Mouse (Mus musculus) embryonic facial prominence, embryonic 11.5 days (tissue): ENCODE results near the gene Pxdn. TPM values are rescaled to one million over a fixed set of nuclear protein-coding genes. Genes with fewer than 3 reads are reported as not detected.

Experiments
- ATAC-seq: fragments of 200-750 bp; cut with Nextera tagmentation; replicated peaks from 2 replicates; pipeline ENCODE4 v1.8.0; 2017; ENCODE audit warnings: low read depth; ENCODE audit not compliant: insufficient number of reproducible peaks, low FRiP score, low TSS enrichment
- DNase-seq: peaks from one replicate; pipeline ENCODE4 v3.0.0-alpha.2; 2015; ENCODE audit warnings: low spot score
- H3K27ac ChIP-seq: fragments of 300-500 bp; sonication (generic); replicated peaks from 2 replicates; pipeline ENCODE4 v1.5.1; 2014; ENCODE audit warnings: mild to moderate bottlenecking, low read depth, low read length, control low read depth
- H3K27me3 ChIP-seq: fragments of 300-500 bp; sonication (generic); 2 replicates; pipeline ENCODE4 v1.6.1; 2014; ENCODE audit warnings: mild to moderate bottlenecking, low read length, moderate library complexity, mixed read lengths; ENCODE audit not compliant: control insufficient read depth, insufficient read depth
- H3K36me3 ChIP-seq: fragments of 300-500 bp; sonication (generic); replicated peaks from 2 replicates; pipeline ENCODE4 v1.6.1; 2014; ENCODE audit warnings: low read depth, mild to moderate bottlenecking, low read length, moderate library complexity, mixed read lengths; ENCODE audit not compliant: control insufficient read depth, insufficient read depth
- H3K4me1 ChIP-seq: fragments of 300-500 bp; sonication (generic); 2 replicates; pipeline ENCODE4 v1.6.1; 2014; ENCODE audit warnings: low read length, mixed read lengths; ENCODE audit not compliant: control insufficient read depth, insufficient read depth
- H3K4me2 ChIP-seq: fragments of 300-500 bp; sonication (generic); 2 replicates; pipeline ENCODE4 v1.6.1; 2014; ENCODE audit warnings: low read depth, mild to moderate bottlenecking, control low read depth, low read length, moderate library complexity
- H3K4me3 ChIP-seq: fragments of 300-500 bp; sonication (generic); 2 replicates; pipeline ENCODE4 v1.5.1; 2014; ENCODE audit warnings: low read depth, low read length, control low read depth
- H3K9ac ChIP-seq: fragments of 300-500 bp; sonication (generic); replicated peaks from 2 replicates; pipeline ENCODE4 v1.6.1; 2014; ENCODE audit warnings: mild to moderate bottlenecking, control low read depth, low read length
- H3K9me3 ChIP-seq: fragments of 300-500 bp; sonication (generic); replicated peaks from 2 replicates; pipeline ENCODE4 v1.6.1; 2016; ENCODE audit warnings: mild to moderate bottlenecking, low read length, inconsistent platforms, mixed read lengths; ENCODE audit not compliant: control insufficient read depth
- WGBS: fragments of 180-500 bp; shearing (Covaris S2); extraction: QIAGEN DNeasy Blood & Tissue Kit; methylation state at CpG from one replicate; pipeline ENCODE4 v1.1.7; 2014; 5-methylcytosine and 5-hydroxymethylcytosine counted together
- polyA plus RNA-seq: library from polyadenylated mRNA; unstranded; fragments of >200 nt; fragmentation: Nextera tagmentation; extraction: Ambion mirVana; gene quantifications from 2 replicates; pipeline ENCODE4 v1.2.1, GENCODE M21; 2014

The Pxdn gene
- polyA plus RNA-seq, 1 experiment from 2014 or later: 110 TPM

GRCm38 (mm10) chr12:29981722-29982293 lies 44.4 kb downstream of the Pxdn start:
- DNase-seq (no peak), ATAC-seq (no peak)
- Histone ChIP-seq H3K27me3 (no peaks in the 10 kb centered on the region), H3K4me2 (no peak overlapping the region), H3K9ac (no peak overlapping the region), H3K9me3 (no peaks in the 10 kb centered on the region), H3K36me3 (peaks cover 14% of the 10 kb centered on the region), H3K4me1 (no peaks in the 10 kb centered on the region), H3K4me3 (no peak overlapping the region), H3K27ac (no peak overlapping the region)
- 93% methylated on average over 7 of the region's 7 CpGs for whole genome bisulfite sequencing

GRCm38 (mm10) chr12:29983190-29983589 lies 45.8 kb downstream of the Pxdn start:
- 94% methylated on average over 9 of the region's 9 CpGs for WGBS
- Histone ChIP-seq H3K27ac (no peak overlapping the region), H3K27me3 (no peaks in the 10 kb centered on the region), H3K9me3 (no peaks in the 10 kb centered on the region), H3K36me3 (peaks cover 13% of the 10 kb centered on the region), H3K4me1 (no peaks in the 10 kb centered on the region), H3K4me3 (no peak overlapping the region), H3K9ac (no peak overlapping the region), H3K4me2 (no peak overlapping the region)
- DNase-seq: no peak
- no peak for ATAC-seq

DNA sequence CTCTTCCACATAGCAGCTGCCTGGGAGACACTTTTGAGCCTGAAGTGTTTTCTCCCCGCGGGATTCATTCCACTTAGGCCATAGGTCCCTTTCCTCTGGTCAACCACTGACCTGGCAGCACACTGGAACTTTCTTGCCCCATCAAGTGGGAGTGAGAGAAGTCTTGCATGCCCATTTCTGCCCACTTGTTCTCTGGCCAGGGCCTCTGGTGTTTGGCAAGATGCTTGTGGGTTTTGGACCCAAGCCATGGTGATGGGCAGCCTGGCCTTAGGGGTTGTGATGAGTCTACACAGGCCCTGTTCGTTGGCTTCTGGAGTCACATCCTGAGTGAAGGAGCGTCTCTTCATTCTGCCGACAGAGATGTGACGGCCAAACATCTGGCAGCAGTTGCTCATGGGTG lies 47.7 kb downstream of the Pxdn start:
- 87% methylated on average over 6 of the region's 6 CpGs for WGBS
- ATAC-seq (no peak), DNase-seq (no peak)
- Histone ChIP-seq H3K9ac (no peak overlapping the region), H3K4me1 (no peaks in the 10 kb centered on the region), H3K36me3 (peaks cover 11% of the 10 kb centered on the region), H3K27me3 (no peaks in the 10 kb centered on the region), H3K9me3 (no peaks in the 10 kb centered on the region), H3K27ac (no peak overlapping the region), H3K4me3 (no peak overlapping the region), H3K4me2 (no peak overlapping the region)

- ATAC-seq (no peak), DNase-seq (no peak)
- WGBS: 86% methylated on average over 10 of the region's 10 CpGs
- no peak overlapping the region for H3K4me2 ChIP-seq
- no peak overlapping the region for H3K27ac ChIP-seq
- H3K4me1 ChIP-seq: no peaks in the 10 kb centered on the region
- no peak overlapping the region for H3K9ac ChIP-seq
- H3K36me3 ChIP-seq: peaks cover 15% of the 10 kb centered on the region
- H3K27me3 ChIP-seq: no peaks in the 10 kb centered on the region
- no peaks in the 10 kb centered on the region for H3K9me3 ChIP-seq
- no peak overlapping the region for H3K4me3 ChIP-seq
Measured at GRCm38 (mm10) chr12:29986241-29986640, 48.8 kb downstream of the Pxdn start.

DNA sequence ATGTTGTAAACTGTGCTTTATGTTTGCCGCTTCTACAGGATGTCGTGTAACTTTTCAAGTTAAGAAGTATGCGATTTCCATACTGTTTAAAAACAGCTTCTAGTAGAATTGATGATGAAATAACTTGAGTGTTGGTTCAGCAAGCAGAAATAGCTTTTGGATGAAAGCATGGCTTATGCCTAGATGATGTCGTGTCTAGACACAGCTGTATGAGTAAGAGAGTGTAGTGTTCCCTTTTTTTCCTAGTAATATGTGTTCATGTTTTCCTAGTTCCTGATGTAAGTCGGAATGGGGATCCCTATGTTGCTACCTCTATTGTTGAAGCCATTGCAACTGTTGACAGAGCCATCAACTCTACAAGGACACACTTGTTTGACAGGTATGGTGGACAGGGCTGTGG lies 61.5 kb downstream of the Pxdn start:
- Histone ChIP-seq H3K27ac (no peak overlapping the region), H3K4me3 (no peak overlapping the region), H3K27me3 (no peaks in the 10 kb centered on the region), H3K4me1 (no peaks in the 10 kb centered on the region), H3K9me3 (no peaks in the 10 kb centered on the region), H3K9ac (no peak overlapping the region), H3K4me2 (no peak overlapping the region), H3K36me3 (peaks cover 46% of the 10 kb centered on the region)
- DNase-seq: no peak
- WGBS: 92% methylated on average over 5 of the region's 5 CpGs
- no peak for ATAC-seq

- Histone ChIP-seq H3K4me3 (no peak overlapping the region), H3K36me3 (peaks cover 32% of the 10 kb centered on the region), H3K27ac (no peak overlapping the region), H3K4me2 (no peak overlapping the region), H3K4me1 (no peaks in the 10 kb centered on the region), H3K9me3 (no peaks in the 10 kb centered on the region), H3K9ac (no peak overlapping the region), H3K27me3 (no peaks in the 10 kb centered on the region)
- DNase-seq: no peak
- ATAC-seq: peak; percentile 52; the same call in 1 of the 2 replicates
- 97% methylated on average over 16 of the region's 16 CpGs for WGBS
Measured at GRCm38 (mm10) chr12:30001951-30002350, 64.5 kb downstream of the Pxdn start.

DNA sequence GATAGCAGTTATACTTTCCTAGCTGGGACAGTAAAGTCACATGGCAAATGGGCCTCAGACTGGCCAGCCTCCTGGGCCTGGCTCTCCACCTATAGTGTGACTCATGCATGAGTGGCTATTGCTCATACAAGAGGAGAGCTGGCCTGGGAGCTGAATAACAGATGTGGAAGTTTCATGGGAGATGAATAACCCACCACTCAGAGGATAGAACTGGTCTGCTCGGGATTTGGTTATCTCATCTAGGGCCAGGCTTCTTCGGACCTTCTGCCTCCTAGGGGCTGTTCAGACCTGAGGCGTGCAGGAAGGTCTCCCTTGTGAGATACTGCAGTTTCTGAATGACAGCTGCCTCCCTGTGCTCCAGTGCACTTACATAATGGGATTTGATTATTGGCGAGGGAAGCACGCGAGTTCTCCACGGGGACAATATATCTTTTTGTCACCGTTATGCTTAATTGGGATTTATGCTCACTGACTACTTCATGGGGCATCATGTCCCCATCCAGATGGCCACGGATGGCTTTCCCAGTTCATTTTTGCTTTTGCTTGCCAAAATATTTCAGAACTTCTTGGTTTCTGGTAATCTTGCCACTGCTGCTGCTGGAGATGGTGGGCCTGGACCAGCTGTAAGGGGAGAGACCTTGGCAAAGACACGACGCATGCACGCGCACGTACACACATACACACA lies 66.4 kb downstream of the Pxdn start:
- Histone ChIP-seq H3K27me3 (no peaks in the 10 kb centered on the region), H3K9me3 (no peaks in the 10 kb centered on the region), H3K4me3 (no peak overlapping the region), H3K4me2 (no peak overlapping the region), H3K36me3 (peaks cover 27% of the 10 kb centered on the region), H3K4me1 (no peaks in the 10 kb centered on the region), H3K27ac (no peak overlapping the region), H3K9ac (no peak overlapping the region)
- DNase-seq (no peak), ATAC-seq (no peak)
- WGBS: 90% methylated on average over 14 of the region's 14 CpGs

DNA sequence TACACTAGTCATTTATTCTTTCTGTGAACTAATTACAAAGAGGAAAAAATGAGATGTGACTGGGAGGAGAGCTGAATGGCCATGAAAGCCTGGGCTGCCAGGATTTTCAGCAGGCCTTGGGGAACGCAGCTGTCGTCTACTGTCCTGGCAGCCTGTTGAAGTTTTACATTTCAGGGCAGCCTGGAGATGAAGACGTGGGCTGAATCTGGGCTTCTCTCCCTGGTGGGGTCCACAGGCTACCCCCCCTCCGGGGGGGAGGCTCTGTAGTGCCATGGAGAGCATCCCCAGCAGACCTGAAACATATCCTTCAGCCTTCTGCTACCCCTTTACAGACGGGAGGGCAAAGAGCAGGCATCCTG lies 66.9 kb downstream of the Pxdn start:
- H3K4me3 ChIP-seq: no peak overlapping the region
- no peak overlapping the region for H3K9ac ChIP-seq
- ATAC-seq: no peak
- H3K9me3 ChIP-seq: no peaks in the 10 kb centered on the region
- H3K27me3 ChIP-seq: no peaks in the 10 kb centered on the region
- no peak overlapping the region for H3K4me2 ChIP-seq
- H3K4me1 ChIP-seq: no peaks in the 10 kb centered on the region
- H3K36me3 ChIP-seq: peaks cover 27% of the 10 kb centered on the region
- WGBS: 83% methylated on average over 5 of the region's 5 CpGs
- no peak overlapping the region for H3K27ac ChIP-seq
- DNase-seq: no peak
